ENCODE assay signal across 12 mouse cellular contexts in genomic region chr10:3805334-3805733, GRCm38 (mm10).
DNase-seq lines count a peak whose midpoint lies in the region; ATAC-seq and TF ChIP-seq lines count a peak whose summit lies in the region.
"Had no signal": no experiment of that assay in that cellular context is flagged by ENCODE, and none has a peak within 500 bp of the region (broad histone marks: within the 10 kb centered on the region; RNA-seq: fewer than 3 reads in every experiment).

No protein-coding gene starts in this region.

- H3K9ac ChIP-seq in heart, embryonic 14.5 days (ENCODE audit: low read length) = no peak overlapping the region
- no peak overlapping the region for H3K9ac ChIP-seq in hindbrain, embryonic 11.5 days (ENCODE audit: low read depth, low read length)
- H3K9ac ChIP-seq: forebrain, embryonic 12.5 days; liver, embryonic 13.5 days had no signal

- WGBS in heart, embryonic 14.5 days = 26% methylated on average over 3 of the region's 3 CpGs
- WGBS in hindbrain, embryonic 11.5 days = 51% methylated on average over 3 of the region's 3 CpGs

- peak; percentile 5 to 23 for DNase-seq in adrenal gland, adult 18-20 months (ENCODE audit: low spot score in 2 of 2)
- DNase-seq in adrenal gland, adult 8-10 months = no peak
- DNase-seq in left cerebral cortex, adult 2 months (ENCODE audit: extremely low spot score in 1 of 2, low spot score in 2 of 2) = no peak
- no peak for DNase-seq in left cerebral cortex, postnatal 14 days (ENCODE audit: low spot score in 2 of 2)
- DNase-seq in lung, postnatal 25 days (ENCODE audit: low spot score) = peak; percentile 29
- no peak for DNase-seq in hindbrain, embryonic 11.5 days (ENCODE audit: low spot score)
- DNase-seq in thymus, adult 18-20 months = no peak
- DNase-seq: cerebellum, postnatal 25 days; liver, embryonic 13.5 days; right cerebral cortex, postnatal 14 days had no signal

- intact Hi-C loops in left cerebral cortex, adult 2 months (cut with DNase I) = loop anchor here (5.0 to 10.0 kb wide), 2 partner anchors 137 to 231 kb away; no protein-coding TSS in a partner anchor
- intact Hi-C loops in left cerebral cortex, postnatal 14 days (cut with DNase I) = no loop called here

- H3K4me3 ChIP-seq in left cerebral cortex, adult 2 months = no peak overlapping the region
- no peak overlapping the region for H3K4me3 ChIP-seq in heart, embryonic 14.5 days (ENCODE audit: control insufficient read depth in 1 of 2, insufficient read depth in 1 of 2, low read depth in 1 of 2, low read length in 2 of 2)
- H3K4me3 ChIP-seq in hindbrain, embryonic 11.5 days (ENCODE audit: low read depth, low read length) = no peak overlapping the region
- H3K4me3 ChIP-seq: forebrain, embryonic 12.5 days; liver, embryonic 13.5 days had no signal

- no peaks in the 10 kb centered on the region for H3K9me3 ChIP-seq in heart, embryonic 14.5 days (ENCODE audit: control insufficient read depth, low read length)
- H3K9me3 ChIP-seq in hindbrain, embryonic 11.5 days (ENCODE audit: control insufficient read depth, low read length) = no peaks in the 10 kb centered on the region
- H3K9me3 ChIP-seq: forebrain, embryonic 12.5 days; liver, embryonic 13.5 days had no signal

- peak; percentile 53 for TF ChIP-seq CTCF in left cerebral cortex, adult 2 months (IDR thresholded peaks at IDR 0.05)

- H3K27me3 ChIP-seq in heart, embryonic 14.5 days (ENCODE audit: control insufficient read depth, insufficient read depth, low read length) = no peaks in the 10 kb centered on the region
- H3K27me3 ChIP-seq in hindbrain, embryonic 11.5 days (ENCODE audit: control insufficient read depth, insufficient read depth, low read length) = no peaks in the 10 kb centered on the region
- H3K27me3 ChIP-seq: forebrain, embryonic 12.5 days; liver, embryonic 13.5 days had no signal

- H3K27ac ChIP-seq in left cerebral cortex, adult 2 months = no peak overlapping the region
- H3K27ac ChIP-seq in heart, embryonic 14.5 days (replicated peaks in 1 of 2; ENCODE audit: control insufficient read depth in 1 of 2, insufficient read depth in 1 of 2, low read depth in 2 of 2, low read length in 2 of 2) = no peak overlapping the region
- H3K27ac ChIP-seq in hindbrain, embryonic 11.5 days (ENCODE audit: low read depth, low read length) = no peak overlapping the region
- H3K27ac ChIP-seq: forebrain, embryonic 12.5 days; liver, embryonic 13.5 days had no signal

- H3K36me3 ChIP-seq in heart, embryonic 14.5 days (ENCODE audit: control insufficient read depth, insufficient read depth, low read length) = no peaks in the 10 kb centered on the region
- no peaks in the 10 kb centered on the region for H3K36me3 ChIP-seq in hindbrain, embryonic 11.5 days (ENCODE audit: control insufficient read depth, insufficient read depth, low read length)
- H3K36me3 ChIP-seq: forebrain, embryonic 12.5 days; liver, embryonic 13.5 days had no signal

- ATAC-seq in heart, embryonic 14.5 days (ENCODE audit: insufficient number of reproducible peaks, insufficient read depth, low FRiP score, low read depth) = 0 out of 2 replicates have a peak, but pooled peaks have one; percentile 43
- no peak for ATAC-seq in hindbrain, embryonic 11.5 days (ENCODE audit: low FRiP score)

- peaks cover 3 to 11% of the 10 kb centered on the region in 2 experiments; a peak in 3 of 4 replicates for H3K4me1 ChIP-seq in heart, embryonic 14.5 days (ENCODE audit: control insufficient read depth in 2 of 2, insufficient read depth in 2 of 2, low read length in 2 of 2)
- H3K4me1 ChIP-seq in hindbrain, embryonic 11.5 days (replicated peaks; ENCODE audit: control insufficient read depth, insufficient read depth, low read length) = no peaks in the 10 kb centered on the region
- H3K4me1 ChIP-seq: forebrain, embryonic 12.5 days; liver, embryonic 13.5 days had no signal

- no peak overlapping the region for H3K4me2 ChIP-seq in heart, embryonic 14.5 days (ENCODE audit: low read length)
- no peak overlapping the region for H3K4me2 ChIP-seq in hindbrain, embryonic 11.5 days (replicated peaks; ENCODE audit: low read depth, low read length)
- H3K4me2 ChIP-seq: forebrain, embryonic 12.5 days; liver, embryonic 13.5 days had no signal

Comparison
In these comparisons a context has a peak if more than half of its experiments do, and no peak if none do; other contexts are left out.
1. DNase-seq: peak in adrenal gland, adult 18-20 months (2 of 2) and lung, postnatal 25 days (single experiment); none in adrenal gland, adult 8-10 months (single experiment), left cerebral cortex, adult 2 months (0 of 2), left cerebral cortex, postnatal 14 days (0 of 2), hindbrain, embryonic 11.5 days (single experiment) and thymus, adult 18-20 months (0 of 2).